Mouse (Mus musculus) spleen, embryonic (tissue): ENCODE data around the gene Scarb1.

Experiments used
- CTCF ChIA-PET: fragments of 350-600 bp; sonication (Branson Sonifier 250); formaldehyde crosslinking; loops from one replicate; lab custom pipeline; 2022; lab: Charles Lee

Scarb1 gene

DNA sequence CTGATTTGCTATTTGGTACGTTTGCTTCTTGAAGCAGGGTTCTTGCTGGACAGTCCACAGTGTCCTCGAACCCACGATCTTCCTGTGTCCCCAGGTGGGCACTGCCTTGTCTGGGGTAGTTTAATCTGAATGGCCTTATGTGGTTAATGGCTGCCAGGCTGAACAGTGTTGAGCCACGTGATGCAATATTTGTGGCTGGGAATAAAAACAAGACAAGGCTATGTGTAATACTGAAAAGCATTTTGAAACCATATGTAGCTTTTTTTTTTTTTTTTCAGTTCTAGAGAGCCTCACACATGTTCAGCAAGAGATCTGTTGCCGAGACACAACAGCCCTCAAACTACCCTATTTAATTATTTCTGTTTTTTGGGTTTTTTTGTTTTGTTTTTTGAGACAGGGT lies 27.3 kb upstream of the Scarb1 start:
- CTCF ChIA-PET, result interaction anchor here (0.5 to 1.0 kb wide), 5 partner anchors 22 to 188 kb away, joined by 3 to 13 read pairs (median 4); no protein-coding TSS in a partner anchor

DNA sequence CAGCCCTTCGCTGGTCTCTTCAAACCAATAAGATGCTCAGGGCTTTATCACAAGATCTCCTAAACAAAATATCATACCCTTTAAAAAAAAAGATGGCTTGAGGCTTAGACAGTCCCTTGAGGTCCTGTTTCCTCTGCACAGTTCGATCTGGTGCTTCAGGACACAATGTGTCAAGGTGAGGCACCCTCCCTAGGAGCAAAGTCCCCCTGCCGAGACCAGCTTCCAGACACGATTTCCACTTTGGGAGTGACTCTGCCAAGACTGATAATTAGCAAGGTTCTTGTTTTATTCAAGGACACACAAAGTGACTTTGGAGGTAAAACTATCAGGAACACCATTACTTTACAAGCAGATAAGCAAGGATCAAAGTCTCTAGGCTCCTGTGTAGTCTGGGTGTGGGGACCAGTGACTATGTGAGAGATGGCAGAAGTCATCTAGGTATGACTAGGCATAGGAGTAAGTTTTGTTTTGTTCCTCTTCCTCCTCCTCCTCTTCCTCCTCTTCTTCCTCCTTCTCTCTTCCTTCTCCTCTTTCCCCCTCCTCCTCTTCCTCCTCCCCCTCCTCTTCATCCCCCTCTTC lies 24.0 kb upstream of the Scarb1 start:
- CTCF ChIA-PET, result no interaction called here

DNA sequence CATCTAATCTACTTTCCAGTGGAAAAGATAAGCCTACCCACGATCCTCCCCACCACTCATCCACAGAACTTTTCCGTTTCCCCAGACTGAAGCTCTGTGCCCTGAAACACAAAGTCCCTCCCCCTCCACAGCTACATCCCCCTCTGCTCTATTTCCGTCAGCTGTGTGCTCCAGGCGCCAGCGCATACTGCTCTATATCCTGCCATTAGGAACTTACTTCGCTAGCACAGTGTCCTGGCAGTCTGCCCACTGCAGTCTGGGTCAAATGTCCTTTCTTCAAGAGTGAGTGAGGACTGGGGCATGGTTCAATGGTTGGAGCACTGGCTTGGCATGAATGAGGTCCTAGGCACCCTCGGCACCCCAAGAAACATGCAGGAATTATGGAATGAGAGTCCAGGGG lies 23.0 kb upstream of the Scarb1 start:
- CTCF ChIA-PET, result no interaction called here

DNA sequence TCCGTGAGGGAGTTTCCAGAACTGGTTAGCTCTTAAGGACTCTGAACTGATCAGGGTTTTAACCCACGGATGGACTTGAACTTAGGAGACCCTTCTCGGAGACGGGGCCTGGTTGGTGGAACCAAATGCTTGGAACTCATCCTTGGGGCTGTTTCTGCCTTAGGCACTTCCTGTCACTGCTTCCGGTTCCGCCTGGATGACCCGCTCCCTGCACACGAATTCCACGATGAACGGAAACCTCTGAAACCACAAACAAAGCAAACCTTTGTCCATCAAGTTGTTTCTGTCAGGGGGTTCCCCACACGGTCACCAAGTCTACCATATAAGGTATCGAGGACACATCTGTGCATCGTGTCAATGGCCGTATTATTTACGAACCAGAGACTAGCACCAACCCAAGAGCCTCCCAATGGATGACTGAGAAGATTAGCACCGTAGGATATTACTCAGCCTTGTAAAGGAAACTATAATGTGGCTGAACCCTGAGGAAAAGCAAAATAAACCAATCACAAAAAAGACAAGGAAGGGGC lies 20.2 kb upstream of the Scarb1 start:
- CTCF ChIA-PET, result no interaction called here

DNA sequence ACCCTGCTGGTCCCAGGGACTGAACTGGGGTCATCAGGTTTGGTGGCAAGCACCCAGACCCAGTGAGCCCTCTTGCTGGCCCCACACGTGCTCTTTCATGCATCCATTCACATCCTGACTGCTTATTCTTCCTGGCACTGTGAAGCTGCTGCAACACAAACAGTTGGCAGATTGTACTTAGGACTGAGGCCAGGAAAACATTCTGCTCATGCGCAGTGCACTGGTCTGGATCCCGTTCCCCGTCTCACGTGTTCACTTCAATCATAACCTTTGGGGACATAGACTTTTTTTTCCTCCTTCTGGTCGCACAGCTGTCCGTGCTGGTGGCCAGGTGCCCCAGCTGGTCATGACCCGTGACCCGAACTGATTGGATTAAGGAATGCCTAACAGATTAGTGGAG lies 19.7 kb upstream of the Scarb1 start:
- CTCF ChIA-PET, result no interaction called here

DNA sequence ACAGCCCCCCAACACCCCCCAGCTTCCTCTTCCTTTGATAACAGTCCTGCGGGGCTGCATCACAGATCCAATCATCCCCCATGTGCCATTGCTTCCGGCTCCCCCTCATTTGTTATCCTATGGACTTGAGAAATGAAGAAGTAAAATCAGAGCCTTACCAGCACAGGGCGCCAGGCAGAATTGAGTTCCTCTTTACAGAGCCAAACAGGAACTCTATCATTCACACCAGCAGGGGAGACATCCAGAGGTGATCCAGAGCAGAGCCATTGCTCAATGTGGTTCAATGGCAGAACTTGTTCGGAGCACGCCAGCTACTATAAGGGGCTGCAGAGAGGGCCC lies 17.3 kb upstream of the Scarb1 start:
- CTCF ChIA-PET, result interaction anchor here (0.5 kb wide), 1 partner anchor 17 kb away, joined by 4 read pairs; no protein-coding TSS in a partner anchor

DNA sequence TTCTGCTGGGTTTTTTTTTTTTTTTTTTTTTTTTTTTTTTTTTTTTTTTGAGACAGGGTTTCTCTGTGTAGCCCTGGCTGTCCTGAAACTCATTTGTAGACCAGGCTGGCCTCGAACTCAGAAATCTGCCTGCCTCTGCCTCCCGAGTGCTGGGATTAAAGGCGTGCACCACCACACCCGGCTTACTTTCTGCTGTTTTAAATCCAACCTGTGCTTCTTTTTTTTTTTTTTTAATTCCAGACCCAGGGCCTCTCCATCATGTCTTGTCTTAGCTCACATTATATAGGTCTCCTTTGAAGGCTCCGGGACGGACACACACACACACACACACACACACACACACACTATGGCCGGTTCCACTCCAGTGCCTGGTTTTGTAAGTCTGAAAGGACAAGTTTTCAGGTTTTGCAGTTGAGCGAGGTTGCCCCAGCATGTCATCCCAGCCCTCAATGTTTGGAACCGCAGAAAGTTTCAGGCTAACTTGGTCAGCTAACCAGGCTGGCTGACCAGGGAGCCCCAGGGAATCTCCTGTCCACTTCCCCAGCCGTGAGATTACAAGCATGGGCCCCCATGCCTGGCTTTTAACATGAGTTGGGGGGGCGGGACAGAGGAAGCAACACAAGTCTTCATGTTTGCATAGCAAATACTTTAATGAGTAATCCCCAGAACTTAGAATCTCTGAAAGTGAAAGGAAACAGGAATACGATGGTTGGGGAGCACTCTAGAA lies 16.8 kb upstream of the Scarb1 start:
- CTCF ChIA-PET, result no interaction called here

DNA sequence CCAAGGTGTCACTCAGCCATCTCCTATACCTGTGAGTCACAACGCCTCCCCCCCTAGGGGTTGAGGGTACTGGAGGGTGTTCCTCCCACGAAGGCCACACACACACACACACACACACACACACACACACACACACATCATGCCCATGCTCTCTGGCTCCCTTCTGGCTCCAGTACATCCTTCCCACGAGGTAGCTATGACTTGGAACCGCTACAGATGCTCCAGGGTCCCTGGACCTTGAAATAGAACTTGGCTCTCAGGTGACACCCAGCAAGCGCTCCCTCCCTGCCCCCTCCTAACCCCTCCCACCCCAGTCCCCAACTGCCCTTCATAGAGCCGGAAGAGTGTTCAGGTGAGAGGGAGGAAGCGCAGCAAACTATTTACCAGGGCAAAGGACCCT lies 14.8 kb upstream of the Scarb1 start:
- CTCF ChIA-PET, result no interaction called here

DNA sequence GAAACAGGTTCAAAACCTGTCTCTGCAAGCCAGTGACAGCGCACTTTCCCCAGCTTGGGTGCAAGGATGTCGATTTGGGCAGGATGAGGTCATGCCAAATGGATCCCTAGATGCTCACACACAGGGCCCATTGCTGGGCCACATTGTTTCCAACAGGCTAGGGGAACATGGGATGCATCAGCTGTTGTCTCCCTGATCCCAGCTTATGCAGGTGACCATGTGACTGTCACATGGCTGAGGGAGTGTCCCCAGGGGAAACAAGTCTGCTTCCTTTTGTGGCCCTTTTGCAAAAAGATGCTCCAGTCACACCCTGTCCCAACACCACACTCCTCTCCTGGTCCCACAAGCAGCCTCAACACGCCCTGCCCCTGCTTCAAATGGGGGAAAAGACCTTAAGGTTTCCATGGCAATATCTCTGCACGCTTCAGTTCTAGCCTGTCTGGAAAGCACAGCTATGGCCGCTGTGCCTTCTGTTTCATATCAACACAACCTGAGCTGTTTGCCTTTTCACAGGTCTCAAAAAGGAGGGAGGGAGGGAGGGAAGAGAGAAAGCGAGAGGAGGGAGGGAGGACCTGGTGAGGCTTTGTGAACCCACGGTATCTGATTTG lies 14.1 kb upstream of the Scarb1 start:
- CTCF ChIA-PET, result interaction anchor here (0.5 kb wide), 1 partner anchor 76 kb away, joined by 11 read pairs; no protein-coding TSS in a partner anchor

DNA sequence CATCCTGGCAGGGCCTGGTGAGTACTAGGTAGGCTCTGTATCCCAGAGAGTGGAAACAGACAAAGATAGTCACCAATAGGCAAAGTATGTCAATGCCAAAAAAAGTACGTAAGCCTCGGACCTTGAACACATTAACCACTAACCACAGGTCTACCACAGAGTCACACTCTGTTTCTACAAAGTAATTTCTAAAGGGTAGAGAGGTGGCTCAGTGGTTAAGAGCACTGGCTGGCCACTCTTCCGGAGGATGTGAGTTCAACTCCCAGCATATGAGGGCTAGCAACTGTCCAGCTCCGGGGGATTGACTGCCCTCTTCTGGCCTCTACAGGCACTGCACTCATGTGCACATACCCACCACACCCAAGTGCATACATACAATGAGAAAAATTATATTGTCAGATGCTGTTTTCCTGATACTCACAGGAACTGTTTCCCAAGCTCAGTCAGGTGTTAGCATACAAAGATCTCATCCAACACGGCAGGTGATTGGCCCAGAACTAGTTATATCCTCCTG lies 11.9 kb upstream of the Scarb1 start:
- CTCF ChIA-PET, result interaction anchor here (1.5 kb wide), 1 partner anchor 81 kb away, joined by 4 read pairs; no protein-coding TSS in a partner anchor

DNA sequence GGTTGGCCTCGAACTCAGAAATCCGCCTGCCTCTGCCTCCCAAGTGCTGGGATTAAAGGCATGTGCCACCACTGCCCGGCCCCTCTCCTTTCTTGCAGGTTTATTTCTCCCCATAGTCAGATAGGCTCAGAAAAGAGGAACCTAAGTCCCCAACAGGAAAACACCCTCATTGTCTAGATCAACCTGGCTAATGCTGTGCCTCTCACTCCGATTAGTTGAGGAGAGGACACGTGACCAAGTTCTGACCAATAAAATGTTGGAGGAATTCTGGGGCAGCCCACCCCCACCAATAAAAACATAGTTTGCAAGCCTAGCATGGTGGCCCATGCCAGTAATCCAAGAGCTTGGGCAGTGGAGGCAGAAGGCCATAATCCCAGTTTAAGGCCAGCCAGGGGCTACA lies 11.0 kb upstream of the Scarb1 start:
- CTCF ChIA-PET, result interaction anchor here (1.5 kb wide), 1 partner anchor 80 kb away, joined by 4 read pairs; no protein-coding TSS in a partner anchor

DNA sequence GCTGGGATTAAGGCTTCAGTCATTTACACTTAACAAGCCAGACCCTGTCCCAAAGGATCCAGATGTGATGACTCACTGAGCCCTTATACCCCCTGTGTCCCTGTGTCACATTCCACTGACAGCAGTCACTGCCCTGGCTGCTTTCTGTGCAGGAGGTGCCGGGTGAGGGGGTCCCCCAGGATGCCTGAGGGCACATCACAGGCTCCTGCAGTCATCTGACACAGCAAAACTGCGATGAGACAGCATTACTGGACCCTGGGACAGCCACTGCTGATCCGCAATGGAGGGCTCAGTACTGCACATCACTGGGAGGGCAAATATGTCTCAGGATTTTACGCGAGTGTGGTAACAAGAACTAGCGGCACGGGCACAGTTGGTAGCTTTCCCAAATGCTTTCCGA lies 10.2 kb upstream of the Scarb1 start:
- CTCF ChIA-PET, result interaction anchor here (1.5 kb wide), 1 partner anchor 80 kb away, joined by 4 read pairs; no protein-coding TSS in a partner anchor

DNA sequence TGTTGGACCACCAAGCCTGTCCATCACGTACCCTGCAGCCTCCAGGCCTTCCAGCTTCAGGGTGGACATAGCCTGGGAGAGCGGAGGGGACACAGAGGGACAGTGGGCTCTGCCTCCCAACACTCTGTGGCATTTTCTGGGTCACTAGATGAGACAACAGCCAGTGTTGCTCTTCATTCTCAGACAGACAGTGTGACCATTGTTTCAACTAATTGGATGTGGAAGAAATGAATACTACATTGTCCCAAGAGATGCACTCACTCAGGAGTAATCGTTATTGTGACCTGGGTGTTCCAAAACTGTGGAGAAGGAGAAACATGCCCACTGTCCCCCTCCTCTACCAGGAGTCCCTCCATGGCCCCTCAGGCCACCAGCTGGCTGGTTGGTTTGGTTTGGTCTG lies 8.5 kb upstream of the Scarb1 start:
- CTCF ChIA-PET, result no interaction called here

DNA sequence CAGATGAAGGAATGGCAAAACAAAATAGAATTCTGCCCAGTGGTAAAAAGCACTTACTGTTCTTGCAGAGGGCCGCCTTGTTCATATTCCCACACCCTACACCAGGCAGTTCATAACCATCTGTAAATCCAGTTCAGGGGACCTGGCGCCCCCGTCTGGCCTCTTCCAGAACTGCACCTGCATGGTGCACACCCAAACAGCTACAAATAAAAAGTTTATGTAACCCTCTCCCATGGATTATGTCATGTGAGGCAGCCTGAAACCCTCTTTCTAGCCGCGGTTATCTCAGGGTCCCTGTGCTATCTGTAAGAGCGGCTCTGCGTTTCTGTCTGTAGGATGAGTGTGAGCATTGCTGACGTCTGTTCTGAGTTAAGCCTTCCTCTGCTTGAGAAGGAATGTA lies 7.6 kb upstream of the Scarb1 start:
- CTCF ChIA-PET, result no interaction called here

DNA sequence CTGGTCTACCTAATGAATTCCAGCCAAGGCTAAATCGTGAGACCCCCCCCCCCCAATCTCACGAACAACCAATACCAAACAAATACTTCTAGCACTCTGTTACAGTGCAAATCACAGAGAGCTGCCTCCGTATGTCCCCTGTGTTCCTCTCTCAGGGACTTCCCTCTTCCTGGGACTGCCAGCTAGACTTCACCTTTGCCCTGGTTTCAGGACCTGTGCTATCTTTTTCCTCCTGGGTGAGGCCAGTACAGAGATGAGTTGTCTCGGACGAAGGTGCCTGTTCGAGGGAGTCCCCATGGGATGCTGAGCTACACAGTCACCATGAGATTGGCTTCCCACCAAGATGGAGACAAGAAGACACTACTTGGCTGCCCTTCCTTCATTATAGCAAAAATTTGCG lies 7.2 kb upstream of the Scarb1 start:
- CTCF ChIA-PET, result no interaction called here

DNA sequence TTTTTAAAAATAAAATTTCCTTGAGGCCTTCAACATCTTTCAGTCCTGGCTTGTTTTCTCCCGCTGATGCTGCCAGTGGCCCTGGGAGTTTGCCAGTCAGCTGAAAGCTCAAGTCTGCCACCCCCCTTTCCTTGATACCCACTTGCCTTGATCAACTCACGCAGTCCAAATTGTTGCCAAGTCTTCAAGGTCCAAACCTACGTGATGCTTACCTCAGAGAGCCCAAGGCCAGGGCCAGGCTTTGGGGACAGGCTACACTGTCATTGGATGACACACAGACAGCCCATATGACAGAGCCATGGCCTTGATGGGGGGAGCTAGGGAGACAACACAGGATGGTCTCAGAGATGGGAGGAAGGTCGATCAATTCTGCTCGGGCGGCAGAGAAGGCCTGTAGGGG lies 3.4 kb upstream of the Scarb1 start:
- CTCF ChIA-PET, result no interaction called here

DNA sequence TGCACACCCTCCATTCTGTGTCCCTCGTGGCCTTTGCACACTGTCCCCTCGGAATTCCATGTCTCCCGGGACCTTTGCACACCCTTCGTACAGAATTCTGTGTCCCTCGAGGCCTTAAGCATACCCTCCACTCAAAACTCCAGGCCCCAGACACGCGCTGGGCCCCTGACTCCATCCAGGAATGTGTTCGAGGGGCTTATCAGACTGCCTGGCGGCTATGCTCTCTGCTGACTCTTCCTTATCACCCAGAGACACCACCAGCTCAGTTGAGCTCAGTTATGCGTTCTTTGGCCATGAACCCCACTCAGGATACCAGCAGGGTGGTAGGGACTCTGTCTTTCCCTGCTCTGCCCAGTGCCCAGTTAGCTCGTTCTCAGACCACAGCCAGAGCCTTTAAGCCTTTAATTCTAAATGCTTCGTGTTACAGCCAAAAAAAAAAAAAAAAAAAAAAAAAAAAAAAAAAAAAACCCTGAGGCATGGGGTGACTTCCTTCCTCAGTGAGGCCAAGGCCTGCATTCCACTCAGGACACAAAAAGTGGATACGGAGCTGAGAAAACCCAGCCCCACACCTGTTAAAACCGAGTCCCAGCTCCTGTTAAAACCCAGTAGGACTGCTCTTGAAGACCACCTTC lies 681 bp upstream of the Scarb1 start:
- CTCF ChIA-PET, result interaction anchor here (0.6 to 0.7 kb wide), 2 partner anchors 17 to 53 kb away, joined by 4 to 5 read pairs; no protein-coding TSS in a partner anchor

DNA sequence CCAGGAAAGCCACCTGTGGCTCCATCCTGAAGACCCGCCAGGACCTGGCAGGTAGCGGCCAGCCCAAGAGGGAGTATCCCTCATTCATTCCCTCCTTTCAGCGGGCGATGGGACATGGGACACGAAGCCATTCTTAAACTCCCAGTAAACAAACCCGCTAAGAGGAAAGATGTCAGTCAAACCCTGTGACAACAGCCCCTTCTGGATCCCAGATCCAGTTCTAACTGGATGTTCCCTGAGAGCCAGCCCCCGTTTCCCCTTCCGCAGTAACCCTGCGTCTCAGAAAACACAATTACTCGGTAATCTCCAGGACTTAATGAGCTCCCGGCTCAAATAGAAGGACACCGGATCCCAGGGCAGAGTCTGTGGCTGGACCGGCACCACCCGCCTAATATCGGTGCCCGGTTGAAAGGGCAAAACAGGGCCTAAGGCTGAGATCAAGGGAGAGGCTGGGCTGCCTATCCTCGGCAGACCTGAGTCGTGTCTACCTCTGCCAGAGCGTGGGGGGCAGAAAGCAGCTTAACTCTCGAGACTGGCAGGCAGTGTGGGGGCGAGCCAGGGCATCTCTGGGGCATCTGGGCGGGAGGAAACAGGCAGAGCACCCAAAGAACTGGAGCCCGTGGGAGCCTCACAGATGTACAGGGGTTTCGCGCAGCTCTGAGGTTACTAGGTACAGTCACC lies 903 bp downstream of the Scarb1 start:
- CTCF ChIA-PET, result no interaction called here

DNA sequence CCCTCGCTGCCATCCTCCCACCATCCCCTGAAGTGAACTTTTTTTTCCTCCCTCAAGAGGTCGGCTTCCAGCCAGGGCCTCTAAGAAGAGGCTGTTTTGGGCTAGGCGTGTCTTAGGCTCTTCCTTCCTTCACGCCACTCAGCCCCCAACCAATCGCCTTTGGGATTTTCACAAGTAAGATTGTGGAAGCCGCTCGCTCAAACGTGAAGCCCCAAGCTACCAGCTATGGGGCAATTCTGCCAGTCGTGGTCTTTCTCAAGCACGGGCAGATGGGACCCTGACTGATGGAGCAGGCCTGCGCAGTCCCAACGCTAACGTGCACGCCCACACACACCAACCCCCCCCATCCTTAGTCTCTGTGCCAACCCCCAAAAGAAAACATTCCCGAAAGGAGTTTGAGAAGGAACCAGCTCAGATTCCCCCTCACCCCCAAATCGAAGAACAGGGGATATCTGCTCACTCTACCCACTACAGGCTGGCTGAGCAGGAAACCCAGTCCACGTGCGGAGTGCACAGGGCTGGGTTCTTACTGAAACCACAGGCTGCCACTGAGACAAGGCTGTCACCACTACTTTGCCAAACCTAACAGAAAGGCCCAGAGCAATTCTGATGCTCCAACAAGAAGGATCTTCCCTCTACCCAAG lies 1.7 kb downstream of the Scarb1 start:
- CTCF ChIA-PET, result interaction anchor here (0.7 kb wide), 1 partner anchor 441 kb away, joined by 4 read pairs; no protein-coding TSS in a partner anchor

DNA sequence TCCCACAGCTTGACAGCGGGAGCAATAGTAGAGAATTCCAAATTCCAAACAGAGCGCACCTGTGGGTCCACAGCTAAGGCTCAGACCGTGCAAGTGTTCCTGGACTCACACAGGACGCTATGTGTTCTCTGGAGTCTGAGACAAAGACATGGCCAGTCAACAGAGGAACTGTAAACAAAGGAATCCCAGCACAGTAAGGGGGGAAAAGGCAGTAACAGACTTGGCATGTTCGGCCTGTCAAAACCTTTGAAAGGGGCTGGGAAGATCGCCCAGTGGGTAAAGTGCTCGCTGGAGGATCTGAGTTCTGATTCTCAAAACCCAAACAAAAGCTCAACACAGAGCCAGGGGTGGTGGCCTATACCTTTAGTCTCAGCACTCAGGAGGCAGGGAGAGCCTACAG lies 3.4 kb downstream of the Scarb1 start:
- CTCF ChIA-PET, result no interaction called here

DNA sequence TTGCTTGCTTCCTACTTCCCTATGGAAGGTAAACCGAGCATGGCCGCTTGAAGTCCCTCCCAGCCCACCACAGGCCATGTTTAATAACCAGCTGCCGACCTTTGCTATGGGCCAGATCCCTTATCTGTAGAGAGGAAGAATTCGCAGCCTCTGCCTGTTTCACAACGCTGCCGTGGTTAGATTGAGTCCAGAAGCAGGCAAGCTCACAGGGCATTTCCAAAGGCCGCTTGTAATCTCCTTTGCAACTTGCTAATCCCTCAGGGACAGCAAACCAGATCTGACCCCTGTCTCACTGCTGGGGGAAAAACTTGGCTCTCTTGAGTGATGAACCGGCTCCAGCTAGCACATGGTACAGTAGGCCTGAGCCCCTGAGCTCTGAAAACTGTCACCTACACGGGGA lies 3.9 kb downstream of the Scarb1 start:
- CTCF ChIA-PET, result interaction anchor here (0.5 kb wide), 1 partner anchor 31 kb away, joined by 4 read pairs; no protein-coding TSS in a partner anchor
